Mouse (Mus musculus): ENCODE measurements around the gene Ces2a.

- TF ChIP-seq CTCF (IDR thresholded peaks at IDR 0.05; ENCODE audit: borderline replicate concordance, extremely low read depth, insufficient read depth, insufficient read length): no peak
- TF ChIP-seq POLR2A (IDR thresholded peaks at IDR 0.05; ENCODE audit: borderline replicate concordance, extremely low read depth, insufficient read depth, insufficient read length, poor library complexity, severe bottlenecking): no peak
Measured at GRCm38 (mm10) chr8:104743410-104743809, 9.6 kb downstream of the Ces2a start.

All from brain, embryonic 14.5 days (tissue).